Mouse (Mus musculus) layer of hippocampus, postnatal 25 days (tissue): ENCODE data around the gene Fntb. TPM values are rescaled to one million over a fixed set of nuclear protein-coding genes. Genes with fewer than 3 reads are reported as not detected.

Source experiments
- DNase-seq, 2 experiments: peaks; one replicate each; pipeline ENCODE4 v3.0.0; 2022; ENCODE audit warnings: mixed read lengths in 2 of 2, low spot score in 1 of 2; ENCODE audit errors: extremely low spot score in 1 of 2
- total RNA-seq, 2 experiments: library from RNA; stranded (reverse); gene quantifications; 2 replicates each; pipeline ENCODE4 v1.2.3; 2021

Gene Fntb
- total RNA-seq, 2 experiments from 2014 or later = 25.1 to 25.8 TPM

DNA sequence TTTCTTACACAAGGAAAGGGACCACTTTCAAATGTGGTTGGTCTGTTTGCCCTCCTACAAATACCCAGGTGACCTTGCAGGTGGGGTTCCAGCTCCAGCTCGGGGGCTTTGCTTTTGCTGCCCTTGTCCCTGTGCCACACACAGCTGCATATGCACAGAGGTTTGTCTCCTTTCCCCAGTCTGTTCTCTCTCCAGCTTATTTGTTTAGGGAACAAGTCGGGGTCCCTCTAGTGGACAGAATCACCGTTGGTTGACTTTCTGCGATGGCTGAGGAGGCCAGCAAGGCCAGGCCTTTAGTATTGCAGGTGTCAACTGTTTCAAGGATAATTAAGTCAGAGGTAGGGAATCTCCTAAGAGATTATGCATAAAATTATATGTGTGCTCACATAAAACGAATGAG is 113.9 kb downstream of the Fntb start:
- DNase-seq = peak in 1 of 2 experiments; percentile 51

DNA sequence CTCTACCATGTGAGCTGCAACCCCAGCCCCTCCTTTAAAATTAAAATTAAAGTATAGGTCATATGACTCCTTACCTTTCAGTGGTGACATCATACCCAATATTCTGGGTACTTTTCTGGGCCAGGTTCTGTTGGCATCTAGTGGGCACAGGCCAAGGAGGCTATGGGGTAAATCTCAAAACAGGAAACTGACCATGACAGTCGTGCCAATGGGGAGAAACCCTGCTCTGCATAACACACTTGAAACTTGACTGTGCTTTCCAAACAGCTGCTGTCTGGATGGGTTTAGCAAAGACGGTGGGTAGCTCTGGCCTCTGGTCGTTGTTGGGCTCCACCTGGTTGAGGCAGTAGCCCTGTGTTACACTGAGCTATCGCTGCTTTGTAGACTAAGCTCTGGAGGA is 114.7 kb downstream of the Fntb start:
- DNase-seq = no peak

DNA sequence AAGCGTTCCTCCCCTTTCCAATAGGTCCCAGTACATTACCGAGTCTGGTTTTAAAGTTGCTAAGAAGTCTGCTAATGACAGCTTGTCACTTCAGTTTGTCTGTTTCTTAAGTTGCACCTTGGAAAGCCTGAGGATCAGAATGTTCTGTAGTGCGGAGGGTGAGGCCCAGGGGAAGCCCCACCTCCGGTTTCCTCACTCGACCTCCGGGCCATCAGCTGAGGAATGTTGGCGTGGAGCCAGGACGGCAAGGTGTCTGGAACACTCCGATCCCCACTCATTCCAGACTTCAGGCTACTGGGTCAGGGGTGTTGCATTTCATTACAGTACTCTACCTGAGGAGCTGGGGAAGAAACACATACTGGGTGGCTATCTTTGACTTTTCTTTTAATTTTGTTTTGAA is 118.4 kb downstream of the Fntb start:
- no peak for DNase-seq

DNA sequence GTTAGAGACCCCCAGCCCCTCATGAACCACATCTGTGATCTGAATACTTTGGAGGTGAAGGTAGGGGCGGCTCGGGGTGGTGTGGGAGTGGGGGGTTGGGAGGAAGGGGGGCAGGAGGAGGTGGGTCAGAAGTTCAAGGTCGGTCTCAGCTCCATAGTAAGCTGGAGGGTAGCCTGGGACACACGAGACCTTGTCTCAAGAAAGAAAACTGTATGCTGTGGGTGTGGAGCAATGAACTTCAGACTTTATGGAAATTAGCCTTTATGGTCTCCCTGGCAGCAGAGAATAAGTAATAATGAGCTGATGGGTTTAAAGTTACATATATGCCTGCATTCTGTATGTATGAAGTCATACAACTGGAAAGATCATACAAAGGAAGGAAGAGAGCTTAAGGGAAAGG is 119.7 kb downstream of the Fntb start:
- no peak for DNase-seq

DNA sequence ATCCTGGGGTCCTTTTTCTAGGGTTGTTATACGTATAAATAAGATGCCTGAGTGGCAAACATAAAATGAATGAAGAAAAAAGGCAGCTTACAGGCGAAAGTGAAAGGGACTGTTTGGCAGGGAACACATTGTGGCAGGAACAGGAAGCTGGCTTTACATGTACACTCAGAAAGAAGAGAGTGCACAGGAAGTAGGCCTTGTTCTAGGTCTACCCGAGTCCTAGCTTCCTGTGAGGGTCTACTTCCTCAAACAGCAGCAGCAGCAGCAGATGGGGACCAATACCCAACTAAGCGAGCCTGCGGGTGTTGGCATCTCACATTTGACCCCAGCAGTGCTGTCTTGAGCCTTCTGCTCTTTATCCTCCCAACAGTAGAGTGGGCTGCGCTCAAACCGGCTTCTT is 121.4 kb downstream of the Fntb start:
- no peak for DNase-seq

DNA sequence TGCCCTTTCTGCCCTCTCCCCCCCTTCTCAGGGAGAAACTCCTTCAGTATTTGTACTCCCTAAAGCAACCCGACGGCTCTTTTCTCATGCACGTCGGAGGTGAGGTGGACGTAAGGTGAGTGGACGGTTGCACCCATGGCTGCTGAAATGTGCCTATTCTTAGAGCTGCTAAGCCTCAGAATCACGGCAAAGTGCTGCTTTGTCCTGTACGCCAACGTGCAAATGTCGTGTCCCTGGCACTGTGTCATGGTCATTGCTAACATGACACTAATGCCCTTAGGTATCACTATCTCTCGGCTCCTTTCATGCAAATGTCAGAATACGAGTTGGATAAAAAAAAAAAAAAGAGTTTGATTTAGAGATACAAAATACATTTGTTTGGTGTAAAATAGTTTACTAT is 122.6 kb downstream of the Fntb start:
- no peak for DNase-seq

DNA sequence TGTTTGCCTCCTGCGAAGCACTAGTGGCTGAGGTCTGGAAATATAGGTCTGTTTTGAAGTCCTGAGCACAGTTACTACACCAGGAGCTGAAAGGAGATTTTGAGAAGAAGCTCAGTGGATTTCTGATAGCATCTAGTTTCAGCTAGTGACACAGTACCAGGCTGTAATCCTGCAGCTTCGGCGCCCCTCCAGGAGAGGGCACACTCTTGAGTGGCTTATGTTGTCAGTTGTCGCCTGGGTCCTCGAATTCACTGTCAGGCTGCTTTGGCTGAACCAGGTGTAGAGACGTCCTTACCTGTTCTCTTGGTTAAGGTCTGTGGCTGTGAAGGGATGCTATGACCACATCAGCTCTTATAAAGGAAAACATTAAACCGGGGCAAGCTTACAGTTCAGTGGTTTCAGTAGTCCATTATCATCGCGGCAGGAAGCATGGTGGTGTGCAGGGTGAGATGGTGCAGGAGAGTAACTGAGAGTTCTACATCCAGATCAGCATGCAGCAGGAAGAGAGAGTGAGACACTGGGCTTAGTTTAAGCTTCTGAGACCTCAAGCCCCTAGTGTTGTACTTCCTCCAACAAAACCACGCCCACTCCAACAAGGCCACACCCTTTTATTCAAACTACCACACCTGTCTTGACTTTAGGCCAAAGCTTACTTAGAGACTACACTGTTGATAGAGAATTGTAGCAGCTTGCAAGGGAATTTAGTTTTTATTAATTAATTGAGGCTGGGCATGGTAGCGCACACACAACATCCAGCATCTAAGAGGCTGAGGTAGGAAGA is 124.2 kb downstream of the Fntb start:
- no peak for DNase-seq

DNA sequence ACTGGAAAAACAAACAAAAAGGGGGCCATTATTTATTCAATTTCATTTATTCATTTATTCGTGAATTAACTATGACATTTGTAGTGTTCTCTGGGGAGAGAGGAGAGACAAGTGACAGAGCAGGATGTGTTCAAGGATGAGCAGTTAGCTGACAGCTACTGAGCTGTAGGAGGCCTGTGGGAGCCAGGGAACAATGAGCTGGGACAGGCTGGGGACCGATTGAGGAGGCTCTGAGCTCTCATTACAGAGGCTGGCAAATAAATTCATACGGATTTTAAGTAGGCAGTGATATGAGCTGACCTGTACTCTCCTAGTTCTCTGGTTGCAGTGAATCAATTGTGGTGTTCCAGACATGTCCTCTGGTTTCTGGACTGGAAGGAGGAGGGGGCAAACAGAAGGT is 125.8 kb downstream of the Fntb start:
- no peak for DNase-seq

DNA sequence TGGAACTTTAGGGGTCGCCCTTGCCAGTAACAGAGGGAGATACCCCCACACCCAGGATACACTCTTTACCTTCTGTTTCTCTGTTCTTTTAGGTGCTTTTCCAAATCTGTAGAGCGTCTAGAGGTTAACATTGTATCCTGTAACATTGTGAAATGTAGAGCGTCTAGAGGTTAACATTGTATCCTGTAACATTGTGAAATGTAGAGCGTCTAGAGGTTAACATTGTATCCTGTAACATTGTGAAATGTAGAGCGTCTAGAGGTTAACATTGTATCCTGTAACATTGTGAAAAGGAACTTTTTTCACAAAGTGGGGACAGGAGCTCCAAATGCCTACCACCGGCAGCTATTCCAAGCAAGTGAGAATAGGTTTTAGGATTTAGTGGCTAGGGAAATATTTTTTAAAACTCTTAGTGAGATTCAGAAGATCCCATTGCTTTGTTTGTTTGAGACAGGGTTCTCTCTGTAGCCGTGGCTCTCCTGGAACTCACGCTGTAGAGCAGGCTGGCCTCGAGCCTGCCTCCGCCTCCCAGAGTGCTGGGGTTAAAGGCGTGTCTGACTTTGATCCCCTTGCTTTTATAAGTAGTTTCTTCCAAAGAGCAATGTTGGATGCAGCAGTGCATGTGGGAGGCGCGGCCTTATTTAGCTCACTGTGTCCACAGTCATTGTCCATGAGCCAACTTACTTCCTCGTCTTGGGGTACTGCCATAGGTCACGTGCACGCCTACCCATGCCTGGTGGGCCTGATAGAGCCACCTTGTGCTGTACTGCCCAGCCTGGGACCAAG is 127.7 kb downstream of the Fntb start:
- DNase-seq = no peak

DNA sequence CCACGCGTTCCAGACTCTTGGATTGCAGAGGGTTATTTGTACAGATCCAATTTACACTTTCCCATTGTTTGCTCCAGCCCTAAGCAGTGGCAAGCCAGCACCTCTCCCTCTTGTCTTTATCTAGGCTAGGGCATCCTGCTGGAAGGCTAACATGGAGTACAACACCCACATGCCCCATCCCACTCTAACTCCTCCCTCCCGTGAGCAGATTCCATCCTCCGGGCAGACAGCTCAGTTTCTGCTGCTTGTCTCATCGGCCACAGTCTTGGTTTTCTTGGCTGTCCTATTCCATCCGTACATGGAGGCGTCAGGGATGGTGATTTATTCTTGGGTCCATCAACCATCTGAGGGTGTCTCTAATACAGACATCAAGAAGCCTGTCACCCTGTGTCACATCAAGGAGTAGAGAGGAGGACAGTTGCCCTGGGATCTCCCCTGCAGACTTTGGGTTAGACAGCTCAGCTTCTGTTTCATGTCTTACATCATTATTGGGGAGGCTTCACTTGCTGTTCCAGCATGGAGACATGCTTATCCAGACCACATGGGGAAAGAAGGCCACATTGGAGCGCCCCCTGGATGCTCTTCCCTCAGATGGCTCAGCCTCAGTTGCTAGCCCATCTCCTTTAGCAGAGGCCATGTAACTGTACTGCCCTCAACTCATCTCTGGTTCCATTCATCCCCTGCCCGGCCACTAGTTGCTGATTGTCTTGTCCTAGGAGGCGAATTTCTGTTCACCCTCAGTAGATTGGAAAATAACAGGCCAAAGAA is 129.6 kb downstream of the Fntb start:
- DNase-seq = no peak

DNA sequence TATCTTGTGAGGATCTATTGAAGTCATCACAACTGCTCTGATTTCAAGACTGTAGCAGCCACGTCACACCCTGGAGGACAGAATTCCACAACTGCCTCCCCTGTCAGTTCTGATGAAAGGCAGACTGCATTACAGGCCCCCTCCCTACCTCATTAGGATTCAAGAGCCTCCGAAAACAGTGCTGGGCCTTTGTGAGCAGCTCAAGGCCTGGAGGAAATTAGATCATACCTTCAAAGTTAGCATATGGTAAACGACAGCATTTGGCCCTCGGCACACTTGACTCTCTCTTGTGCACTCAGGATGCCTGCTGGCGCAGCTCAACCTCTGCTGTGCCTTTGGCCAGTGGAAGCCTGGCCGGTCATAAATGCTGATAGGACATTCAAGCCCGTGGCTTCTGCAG is 130.4 kb downstream of the Fntb start:
- no peak for DNase-seq

DNA sequence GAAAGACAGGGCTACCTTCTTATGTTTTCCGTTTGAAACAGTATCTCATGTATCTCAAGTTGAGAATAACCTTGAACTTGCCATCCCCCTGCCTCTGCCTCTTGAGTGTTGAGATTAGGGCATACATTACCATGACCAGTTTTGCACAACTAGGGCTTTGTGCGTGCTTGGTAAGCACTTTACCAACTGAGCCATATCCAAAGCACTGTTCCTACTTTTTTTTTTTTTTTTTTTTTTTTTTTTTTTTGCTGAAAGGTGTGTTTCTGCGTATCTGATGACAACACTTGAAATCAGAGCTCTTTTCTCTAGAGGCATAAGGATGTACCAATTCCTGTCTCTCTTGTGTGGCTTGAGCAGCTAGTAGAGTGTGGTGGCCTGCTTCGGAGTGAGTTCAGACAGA is 131.2 kb downstream of the Fntb start:
- DNase-seq = no peak

DNA sequence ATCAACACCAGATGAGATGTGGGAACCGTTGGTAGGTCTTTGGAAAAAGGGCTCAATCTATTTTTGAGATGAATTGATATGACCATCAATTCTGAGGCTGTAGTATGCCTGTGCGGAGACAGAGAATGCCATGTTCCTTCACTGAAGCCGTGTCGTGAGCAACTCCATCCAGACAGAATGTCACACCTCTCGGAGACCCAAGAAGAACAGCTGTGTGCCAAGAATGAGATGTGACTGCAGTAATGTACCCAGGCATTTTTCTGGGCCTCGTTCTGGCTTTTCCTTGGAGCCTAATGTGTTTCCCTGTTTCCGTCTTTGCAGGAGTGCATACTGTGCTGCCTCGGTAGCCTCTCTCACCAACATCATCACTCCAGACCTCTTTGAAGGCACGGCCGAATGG is 131.6 kb downstream of the Fntb start:
- no peak for DNase-seq

DNA sequence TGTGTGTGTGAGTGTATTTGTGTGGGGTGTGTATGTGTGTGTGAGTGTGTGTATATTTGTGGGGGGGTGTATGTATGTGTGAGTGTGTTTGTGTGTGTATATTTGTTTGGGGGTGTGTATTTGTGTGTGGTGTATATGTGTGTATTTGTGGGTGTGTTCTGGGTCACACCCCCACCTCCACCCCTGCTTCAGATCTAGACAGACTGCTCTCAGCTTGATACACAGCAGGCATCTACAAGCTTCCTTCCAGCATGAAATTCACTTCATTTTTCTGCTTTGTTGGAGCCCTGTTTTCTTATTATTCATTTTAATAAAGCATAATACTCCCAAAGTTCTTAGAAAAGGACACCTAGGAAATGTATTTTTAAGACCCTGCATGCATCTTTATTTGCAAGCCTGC is 132.8 kb downstream of the Fntb start:
- no peak for DNase-seq

DNA sequence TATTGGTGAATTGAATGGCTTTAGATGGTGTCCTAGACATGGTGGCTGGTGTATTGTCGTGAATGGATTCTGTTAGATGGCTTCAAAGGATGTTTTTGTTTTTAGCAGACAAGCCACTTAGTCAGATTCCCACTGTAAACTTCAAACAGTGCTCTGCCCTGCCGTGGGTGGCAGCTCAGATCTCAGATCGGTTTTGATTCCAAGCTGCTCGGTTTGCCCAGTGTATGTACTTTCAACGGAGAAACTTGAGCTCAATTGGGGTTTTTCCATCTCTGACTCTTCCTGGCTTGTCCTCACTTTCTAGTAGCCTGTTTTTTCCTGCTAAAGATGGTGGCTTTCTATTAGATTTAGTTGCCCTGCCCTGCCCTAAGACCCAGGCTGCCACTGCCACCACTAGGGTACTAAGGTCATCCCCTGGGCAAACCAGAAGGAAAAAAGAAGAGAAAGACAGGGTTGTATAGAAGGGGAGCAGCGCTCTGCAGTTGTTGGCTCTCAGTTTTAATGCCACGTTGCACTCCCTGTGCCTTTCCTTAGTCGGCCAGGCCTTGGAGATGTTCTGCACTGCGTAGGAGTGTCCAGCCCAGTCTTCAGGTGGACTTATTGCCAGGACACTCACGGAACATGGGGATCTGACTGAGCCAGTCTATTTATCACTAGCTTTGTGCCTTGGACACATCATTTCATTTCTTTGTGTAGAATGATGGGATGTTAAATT is 134.0 kb downstream of the Fntb start:
- DNase-seq = no peak

DNA sequence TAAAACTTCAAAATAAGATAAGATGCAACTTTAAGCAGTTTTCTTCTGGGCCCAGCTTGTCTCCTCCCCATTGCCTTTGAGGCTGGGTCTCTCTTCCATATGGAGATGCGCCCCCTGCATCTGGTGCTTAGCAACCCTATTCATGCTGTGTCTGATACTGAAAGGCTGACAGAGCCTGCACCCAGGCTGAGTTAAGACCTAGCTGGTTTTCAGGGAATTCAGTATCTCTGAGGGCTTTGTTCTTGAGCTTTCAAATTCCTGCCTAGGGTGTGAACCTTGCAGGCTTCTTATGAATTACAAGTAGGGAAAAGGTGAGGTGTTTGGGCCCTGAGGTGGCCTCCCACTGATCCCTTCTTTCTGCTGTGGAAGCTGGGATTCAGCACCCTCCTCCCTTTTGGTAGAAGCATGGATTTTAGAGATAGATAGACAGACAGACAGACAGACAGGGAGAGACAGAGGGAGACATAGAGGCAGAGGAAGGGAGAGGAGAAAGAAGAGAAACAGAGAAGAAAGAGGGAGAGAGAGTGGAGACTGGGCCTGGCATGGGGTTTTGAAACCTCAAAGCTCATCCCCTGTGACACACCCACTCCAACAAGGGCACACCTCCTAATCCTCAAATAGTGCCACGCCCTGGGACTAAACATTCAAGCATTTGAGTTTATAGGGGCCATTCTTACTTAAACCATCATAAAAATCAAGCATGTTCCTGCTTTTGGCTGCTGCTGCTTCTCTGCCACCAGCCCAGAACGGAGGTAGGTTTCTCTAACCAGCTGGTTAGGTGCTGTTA is 136.3 kb downstream of the Fntb start:
- DNase-seq = no peak

DNA sequence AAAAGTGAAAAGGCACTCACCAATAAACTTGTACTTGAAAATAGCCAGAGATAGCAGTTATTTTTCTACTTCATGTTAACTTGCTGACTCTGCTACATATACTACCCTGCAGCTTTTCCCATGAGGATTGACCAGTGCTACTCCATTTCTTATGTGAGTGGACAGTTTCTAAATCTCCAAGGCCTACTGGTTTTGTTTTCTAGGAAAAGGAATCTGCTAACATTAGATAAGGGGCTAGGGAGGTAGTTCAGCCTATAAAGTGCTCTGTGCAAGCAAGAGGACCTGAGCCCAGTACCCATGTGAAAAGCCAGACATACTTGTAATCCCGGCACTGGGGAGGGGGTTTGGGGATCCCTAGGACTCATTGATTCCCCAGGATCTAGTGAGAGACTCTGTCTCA is 140.9 kb downstream of the Fntb start:
- no peak for DNase-seq

DNA sequence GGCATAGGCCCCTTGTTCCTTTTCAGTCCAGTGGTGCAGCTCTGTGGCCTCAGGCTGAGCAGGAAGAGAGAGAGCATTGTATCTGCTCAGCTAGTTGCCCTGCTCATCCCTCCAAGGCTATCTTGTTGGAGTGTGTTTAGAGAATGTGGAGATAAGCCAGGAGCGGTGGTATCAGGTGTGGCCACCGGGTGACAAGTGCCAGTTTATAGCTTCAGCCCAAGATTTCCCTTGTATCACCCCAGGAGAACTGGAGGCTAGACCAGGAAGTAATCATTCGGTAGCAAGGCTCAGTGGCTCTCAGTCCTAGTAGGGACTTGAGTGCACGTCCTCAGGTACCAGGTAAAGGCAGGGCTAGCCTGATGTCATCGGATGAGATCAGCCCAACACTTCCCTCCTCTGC is 143.8 kb downstream of the Fntb start:
- DNase-seq = no peak

DNA sequence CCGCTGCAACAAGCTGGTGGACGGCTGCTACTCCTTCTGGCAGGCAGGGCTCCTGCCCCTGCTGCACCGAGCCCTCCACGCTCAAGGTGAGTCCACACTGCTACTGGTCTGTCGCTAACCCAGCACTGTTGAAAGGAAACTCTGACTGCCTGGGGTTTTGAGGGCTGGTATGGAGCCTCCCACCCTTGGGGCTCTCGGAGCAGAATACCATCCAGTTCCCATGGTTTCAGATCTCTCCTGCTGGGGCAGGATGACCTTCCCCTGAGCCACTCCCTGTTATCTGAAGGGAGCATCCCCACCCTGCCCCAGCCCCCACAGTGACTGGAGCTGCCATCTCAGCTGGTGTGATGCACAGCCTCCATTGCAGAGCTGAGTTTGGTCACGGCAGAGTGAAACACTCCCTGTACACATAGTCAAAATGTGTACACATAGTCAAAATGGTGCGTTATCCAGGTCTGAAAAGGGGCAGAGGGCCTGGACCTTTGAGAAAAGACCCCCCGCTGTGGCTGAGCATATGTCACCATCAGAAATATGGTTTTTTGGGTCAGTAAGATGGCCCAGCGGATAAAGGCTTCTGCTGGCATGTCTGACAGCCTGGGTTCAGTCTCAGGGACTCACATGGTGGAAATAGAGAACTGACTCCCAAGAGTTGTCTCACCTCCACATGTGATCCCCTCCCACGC is 145.0 kb downstream of the Fntb start:
- DNase-seq = no peak
